Mouse (Mus musculus) spleen, adult 2 months (tissue): ENCODE results near the gene Clasp2.

Source experiments
- CTCF ChIP-seq: fragments of 200-500 bp; IDR thresholded peaks from 2 replicates; pipeline ENCODE4 v1.5.1; 2011; ENCODE audit warnings: mild to moderate bottlenecking, inconsistent platforms; ENCODE audit not compliant: insufficient read depth, insufficient read length, insufficient replicate concordance; ENCODE audit errors: extremely low read depth
- POLR2A ChIP-seq: fragments of 200-500 bp; IDR thresholded peaks from 2 replicates; pipeline ENCODE4 v1.6.1; 2011; ENCODE audit warnings: low read depth, low read length, inconsistent platforms

DNA sequence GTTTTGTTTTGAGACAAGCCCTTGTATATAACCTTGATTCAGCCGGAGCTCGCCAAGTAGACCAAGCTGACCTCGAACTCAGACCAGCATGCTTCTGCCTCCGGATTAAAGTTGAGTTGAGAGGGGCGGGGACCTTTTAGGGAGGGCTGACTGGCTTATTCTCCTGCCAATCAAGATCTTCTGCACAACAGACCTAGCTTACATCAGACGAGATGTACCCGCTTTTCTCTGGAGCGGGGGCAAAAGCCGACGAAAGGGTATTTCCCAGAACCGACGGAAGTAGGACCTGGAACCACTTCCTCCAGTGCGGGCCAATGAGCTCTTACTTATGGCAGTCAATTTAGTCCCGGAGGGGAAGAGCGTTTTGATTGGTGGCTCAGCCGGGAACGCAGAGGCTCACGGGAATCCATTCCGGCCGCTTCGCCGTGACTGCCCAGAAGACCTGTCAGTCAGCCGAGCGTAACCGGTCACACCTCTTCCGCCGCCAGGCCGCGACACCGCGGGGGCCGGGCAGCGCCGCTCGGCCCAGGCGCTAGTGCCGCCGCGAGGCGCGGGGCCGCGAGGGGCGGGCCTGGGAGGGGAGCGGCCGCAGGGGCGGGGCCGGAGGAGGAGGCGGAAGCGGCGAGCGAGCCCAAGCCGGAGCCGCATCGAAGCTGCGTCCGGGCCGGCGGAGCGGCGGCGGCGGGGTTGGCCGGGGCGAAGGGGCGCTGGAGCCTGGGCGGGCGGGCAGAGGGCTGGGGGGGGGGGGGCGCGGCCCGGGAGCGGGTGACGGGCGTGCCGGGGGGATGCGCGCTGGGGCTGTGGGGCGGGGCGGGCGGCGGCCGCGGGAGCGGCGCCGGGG is 189.5 kb downstream of the Clasp2 start, which contains the start of gene Ubp1:
- peak; percentile 36; the same call in 1 of the 2 replicates for TF ChIP-seq POLR2A
- TF ChIP-seq CTCF: no peak
